Mouse (Mus musculus): Measurements from ENCODE around the gene Eif4g3.

GRCm38 (mm10) chr4:138169420-138169819, 176.6 kb downstream of the Eif4g3 start:
- no peak for TF ChIP-seq CTCF (conservative IDR thresholded peaks at IDR 0.05; ENCODE audit: low read length)
- no peak for TF ChIP-seq POU5F1 (IDR thresholded peaks at IDR 0.05; ENCODE audit: borderline replicate concordance, low read length)
- TF ChIP-seq NANOG (IDR thresholded peaks at IDR 0.05; ENCODE audit: borderline replicate concordance, low read length): no peak
